ENCODE assay signal across 9 mouse cellular contexts in genomic region chr1:34120066-34120465, GRCm38 (mm10).
DNase-seq lines count a peak whose midpoint lies in the region; ATAC-seq and TF ChIP-seq lines count a peak whose summit lies in the region.
"Had no signal": no experiment of that assay in that cellular context is flagged by ENCODE, and none has a peak within 500 bp of the region (broad histone marks: within the 10 kb centered on the region; RNA-seq: fewer than 3 reads in every experiment).

No protein-coding gene starts in this region.

- peak overlapping the region; percentile 96 for H3K27ac ChIP-seq in intestine, postnatal 0 days (ENCODE audit: low read depth, low read length)
- H3K27ac ChIP-seq in stomach, embryonic 16.5 days (ENCODE audit: low read length), result peak overlapping the region; percentile 91; the same call in 1 of the 2 replicates

- H3K4me3 ChIP-seq in intestine, postnatal 0 days (ENCODE audit: low read depth, low read length), result no peak overlapping the region
- H3K4me3 ChIP-seq in stomach, embryonic 16.5 days (replicated peaks; ENCODE audit: low read length), result no peak overlapping the region
- H3K4me3 ChIP-seq: left cerebral cortex, adult 2 months had no signal

- H3K36me3 ChIP-seq in intestine, postnatal 0 days (ENCODE audit: control insufficient read depth, insufficient read depth), result no peaks in the 10 kb centered on the region
- H3K36me3 ChIP-seq in stomach, embryonic 16.5 days (ENCODE audit: control insufficient read depth, insufficient read depth, low read length), result no peaks in the 10 kb centered on the region

- 0 out of 2 replicates have a peak, but pooled peaks cover 7% of the 10 kb centered on the region for H3K4me1 ChIP-seq in intestine, postnatal 0 days (replicated peaks; ENCODE audit: control insufficient read depth, insufficient read depth, low read length)
- peaks cover 26% of the 10 kb centered on the region for H3K4me1 ChIP-seq in stomach, embryonic 16.5 days (ENCODE audit: control insufficient read depth, insufficient read depth, low read length)

- H3K9ac ChIP-seq in intestine, postnatal 0 days (ENCODE audit: low read depth, low read length), result no peak overlapping the region
- H3K9ac ChIP-seq in stomach, embryonic 16.5 days (ENCODE audit: low read length), result no peak overlapping the region

- 58% methylated on average over 6 of the region's 6 CpGs for WGBS in intestine, postnatal 0 days
- 63% methylated on average over 6 of the region's 6 CpGs for WGBS in stomach, embryonic 16.5 days

- ATAC-seq in intestine, postnatal 0 days, result no peak
- no peak for ATAC-seq in stomach, embryonic 16.5 days (ENCODE audit: insufficient read depth, low FRiP score)

- H3K27me3 ChIP-seq in intestine, postnatal 0 days (replicated peaks; ENCODE audit: control insufficient read depth, insufficient read depth, low read length), result no peaks in the 10 kb centered on the region
- H3K27me3 ChIP-seq in stomach, embryonic 16.5 days (ENCODE audit: control insufficient read depth, insufficient read depth, low read length), result no peaks in the 10 kb centered on the region

- peak overlapping the region; percentile 69; the same call in 1 of the 2 replicates for H3K4me2 ChIP-seq in intestine, postnatal 0 days (replicated peaks; ENCODE audit: low read depth)
- H3K4me2 ChIP-seq in stomach, embryonic 16.5 days (ENCODE audit: low read depth, low read length), result peak overlapping the region; percentile 69

- peak; percentile 41 for DNase-seq in cerebellum, adult 9-11 months
- no peak for DNase-seq in cerebellum, adult 11 months
- peak; percentile 58 to 71 for DNase-seq in lung, adult 18-20 months
- DNase-seq in lung, postnatal 4 days, result no peak
- DNase-seq in ovary, postnatal 10 days (ENCODE audit: low spot score), result no peak
- DNase-seq in T-cell, adult 2 months (ENCODE audit: low spot score), result no peak

- no peaks in the 10 kb centered on the region for H3K9me3 ChIP-seq in intestine, postnatal 0 days (ENCODE audit: control insufficient read depth)
- no peaks in the 10 kb centered on the region for H3K9me3 ChIP-seq in stomach, embryonic 16.5 days (replicated peaks; ENCODE audit: control insufficient read depth, low read length)

- TF ChIP-seq CTCF in intestine, postnatal 0 days (IDR thresholded peaks at IDR 0.05; ENCODE audit: low read depth), result no peak

Comparison
In these comparisons a context has a peak if more than half of its experiments do, and no peak if none do; other contexts are left out.
1. DNase-seq: peak in cerebellum, adult 9-11 months (single experiment) and lung, adult 18-20 months (2 of 2); none in cerebellum, adult 11 months (single experiment), lung, postnatal 4 days (0 of 2), ovary, postnatal 10 days (single experiment) and T-cell, adult 2 months (single experiment).